Mouse (Mus musculus) olfactory bulb, adult 2 months (tissue): Measurements from ENCODE around the gene Cxcr6. TPM values are rescaled to one million over a fixed set of nuclear protein-coding genes. Genes with fewer than 3 reads are reported as not detected.

ENCODE experiments used
- H3K27ac ChIP-seq: fragments of 200-500 bp; 2 replicates; pipeline ENCODE4 v1.5.1; 2012; ENCODE audit warnings: low read depth, low read length; ENCODE audit not compliant: insufficient read depth
- H3K4me1 ChIP-seq: fragments of 200-500 bp; 2 replicates; pipeline ENCODE4 v1.6.1; 2012; ENCODE audit warnings: low read length; ENCODE audit not compliant: control insufficient read depth, insufficient read depth
- H3K4me3 ChIP-seq: fragments of 200-500 bp; 2 replicates; pipeline ENCODE4 v1.5.1; 2012; ENCODE audit warnings: mild to moderate bottlenecking, low read depth, low read length, moderate library complexity; ENCODE audit not compliant: insufficient read depth
- CTCF ChIP-seq: fragments of 200-500 bp; IDR thresholded peaks from 2 replicates; pipeline ENCODE4 v1.5.1; 2012; ENCODE audit warnings: low read depth, mild to moderate bottlenecking, low read length, moderate library complexity; ENCODE audit not compliant: insufficient read depth
- POLR2A ChIP-seq: fragments of 200-500 bp; IDR thresholded peaks from 2 replicates; pipeline ENCODE4 v1.6.1; 2012; ENCODE audit warnings: mild to moderate bottlenecking, low read depth, low read length, moderate library complexity; ENCODE audit not compliant: insufficient read depth
- WGBS: fragments of 180-500 bp; shearing (Covaris S2); methylation state at CpG from one replicate; pipeline ENCODE4 v1.1.7; 2018; 5-methylcytosine and 5-hydroxymethylcytosine counted together
- polyA plus RNA-seq: library from polyadenylated mRNA; stranded (reverse); fragments of >200 nt; gene quantifications from 2 replicates; pipeline ENCODE4 v1.2.4, GENCODE M21; 2012; ENCODE audit warnings: low replicate concordance; ENCODE audit not compliant: missing spikeins, insufficient read depth, insufficient read length

Gene Cxcr6
- polyA plus RNA-seq = not detected in 2 replicates

DNA sequence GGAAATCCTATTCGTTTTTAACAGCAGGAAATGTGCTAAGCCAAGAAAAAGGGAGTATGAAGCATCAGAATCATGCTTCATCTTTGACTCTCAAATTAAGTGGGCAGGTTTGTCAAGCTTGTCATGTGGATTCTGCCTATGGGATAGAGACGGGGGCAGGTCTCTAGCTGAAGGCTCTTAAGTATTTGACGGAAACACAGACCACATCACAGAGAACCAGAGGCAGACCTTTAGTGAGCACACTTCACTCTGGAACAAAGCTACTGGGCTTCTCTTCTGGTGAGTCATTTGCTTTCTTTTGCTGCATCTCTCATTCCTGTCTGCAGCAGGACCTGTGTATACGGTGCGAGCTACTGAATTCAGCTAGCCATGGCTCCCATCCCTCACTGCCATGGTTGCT is at the start of gene Cxcr6:
TSS of gene Cxcr6 (plus strand) at position 209 of the 400 bp plus-strand sequence.
- TF ChIP-seq CTCF = no peak
- no peak for TF ChIP-seq POLR2A
- Histone ChIP-seq H3K4me3 (no peak within 1 kb of the TSS), H3K4me1 (no peaks in the 10 kb centered on the region), H3K27ac (no peak within 1 kb of the TSS)
- 90% methylated on average over 5 of the region's 5 CpGs for WGBS

DNA sequence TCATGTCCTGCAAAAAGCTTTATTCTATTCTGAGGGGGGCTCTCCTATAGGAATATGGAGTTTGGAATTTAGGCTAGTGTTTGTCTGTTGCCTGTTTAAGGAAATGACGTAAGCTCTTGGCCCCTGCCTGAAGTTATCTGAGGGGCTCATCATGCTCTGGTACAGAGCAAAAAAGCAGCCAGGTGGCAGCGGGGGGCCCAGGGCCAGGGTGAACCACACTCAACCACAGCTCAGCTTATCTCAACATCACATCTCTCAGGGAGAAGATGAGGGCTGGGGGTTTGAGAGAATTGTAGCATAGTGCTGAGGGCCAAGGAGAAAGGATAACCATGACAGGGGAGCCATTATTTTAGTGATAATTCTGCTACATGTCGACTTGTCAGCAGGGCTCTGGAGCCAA is 49.5 kb upstream of the Cxcr6 start:
- H3K27ac ChIP-seq = no peak overlapping the region
- no peaks in the 10 kb centered on the region for H3K4me1 ChIP-seq
- TF ChIP-seq CTCF (no peak), POLR2A (no peak)
- 84% methylated on average over 3 of the region's 3 CpGs for WGBS
- no peak overlapping the region for H3K4me3 ChIP-seq

DNA sequence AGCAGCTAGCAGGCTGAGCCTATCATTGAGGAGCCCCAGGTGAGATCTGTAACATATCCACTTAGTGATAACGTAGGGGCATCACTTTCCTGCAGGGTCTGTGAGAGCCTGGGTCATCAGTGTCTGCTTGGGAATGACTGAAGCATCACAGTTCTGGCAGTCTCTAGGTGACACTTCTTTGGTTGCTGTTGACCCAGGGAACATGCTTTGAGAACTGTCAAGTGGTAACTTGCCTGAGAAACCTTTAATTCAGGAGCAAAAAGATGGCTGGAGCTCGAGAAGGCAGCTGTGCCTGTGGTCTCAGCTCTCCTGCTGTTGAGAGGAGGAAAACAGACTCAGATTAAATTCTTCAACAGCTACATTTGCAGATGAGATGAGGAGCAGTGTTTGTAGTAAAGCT is 48.9 kb upstream of the Cxcr6 start:
- no peak for TF ChIP-seq POLR2A
- no peak for TF ChIP-seq CTCF
- 54% methylated on average over 2 of the region's 2 CpGs for WGBS
- Histone ChIP-seq H3K4me3 (no peak overlapping the region), H3K27ac (no peak overlapping the region), H3K4me1 (no peaks in the 10 kb centered on the region)

DNA sequence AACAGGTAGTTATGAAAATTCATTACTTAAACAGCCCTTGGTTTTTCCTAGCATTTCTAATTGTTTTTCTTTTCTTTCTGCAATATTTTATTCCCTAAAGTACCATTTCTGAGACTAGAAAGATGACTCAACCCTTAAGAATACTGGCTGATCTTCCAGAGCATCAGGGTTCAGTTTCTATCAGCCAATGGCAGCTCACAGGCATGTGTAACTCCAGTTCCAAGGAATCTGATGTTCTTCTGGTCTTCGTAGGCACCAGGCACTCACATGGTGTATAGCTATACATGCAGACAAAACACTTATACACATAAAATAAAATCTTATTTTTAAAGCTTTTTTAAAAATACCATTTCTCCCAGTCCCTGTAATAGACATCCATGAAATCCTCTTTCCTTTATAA is 48.1 kb upstream of the Cxcr6 start:
- Histone ChIP-seq H3K27ac (no peak overlapping the region), H3K4me3 (no peak overlapping the region), H3K4me1 (no peaks in the 10 kb centered on the region)
- WGBS = 90% methylated on average over 1 of the region's 1 CpGs
- no peak for TF ChIP-seq CTCF
- TF ChIP-seq POLR2A = no peak

DNA sequence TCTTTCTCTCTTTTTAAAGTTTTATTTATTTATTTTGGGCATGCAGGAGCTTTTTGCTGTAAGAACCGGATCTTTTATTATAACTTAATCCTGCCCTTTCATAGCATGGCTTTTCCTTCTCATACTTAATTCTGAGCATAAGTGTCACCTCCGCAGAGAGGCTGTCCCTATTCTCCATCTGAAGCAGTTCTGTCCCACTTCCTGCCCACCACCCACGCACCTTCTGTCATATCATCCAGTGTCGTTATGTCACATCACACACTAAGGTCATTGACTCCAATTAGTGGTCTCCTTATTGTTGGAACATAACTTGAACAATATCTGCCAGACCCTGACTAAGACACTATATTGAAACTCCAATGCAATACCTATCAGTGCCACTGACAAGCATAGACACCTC is 47.6 kb upstream of the Cxcr6 start:
- Histone ChIP-seq H3K4me3 (no peak overlapping the region), H3K27ac (no peak overlapping the region), H3K4me1 (no peaks in the 10 kb centered on the region)
- WGBS = 76% methylated on average over 4 of the region's 4 CpGs
- no peak for TF ChIP-seq CTCF
- TF ChIP-seq POLR2A = no peak

DNA sequence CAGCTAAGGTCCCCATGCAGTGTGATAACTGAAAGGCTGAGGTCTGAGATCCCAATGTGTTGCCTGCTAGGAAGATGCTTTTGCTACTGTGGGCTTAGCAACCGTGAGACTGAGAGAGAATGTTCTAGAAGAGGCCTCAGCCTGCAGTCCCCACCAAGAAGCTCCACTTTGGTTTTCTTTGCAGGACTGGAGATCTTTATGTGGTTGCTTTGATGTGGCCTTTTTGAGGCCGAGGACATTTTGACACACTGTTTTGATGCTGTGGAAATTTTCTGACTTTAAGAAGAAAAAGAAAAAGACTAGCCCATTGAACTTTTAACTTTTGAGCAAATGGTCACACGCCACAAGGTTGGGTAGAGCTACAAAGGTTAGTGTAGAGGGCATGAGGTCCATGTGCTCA is 45.5 kb upstream of the Cxcr6 start:
- Histone ChIP-seq H3K27ac (no peak overlapping the region), H3K4me1 (no peaks in the 10 kb centered on the region), H3K4me3 (no peak overlapping the region)
- TF ChIP-seq POLR2A (no peak), CTCF (no peak)
- 90% methylated on average over 3 of the region's 3 CpGs for WGBS

DNA sequence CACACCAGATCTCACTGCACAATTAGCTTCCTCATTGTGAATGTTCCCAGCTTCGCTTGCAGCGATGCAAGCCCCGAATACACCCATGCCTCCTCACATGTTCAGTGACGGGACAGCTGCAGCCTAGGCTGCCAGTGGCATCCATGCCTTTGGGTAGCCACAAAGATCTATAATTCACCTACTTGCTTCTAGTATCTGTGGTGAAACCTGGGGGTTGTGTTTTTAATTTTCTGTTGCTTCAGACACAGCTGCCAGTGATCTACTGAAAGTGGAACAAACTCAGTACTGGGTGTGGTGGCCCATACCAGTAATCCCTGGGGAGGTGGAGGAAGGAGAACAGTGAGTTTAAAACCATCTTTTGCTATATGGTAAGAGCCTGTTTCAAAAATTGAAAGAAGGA is 43.4 kb upstream of the Cxcr6 start:
- 86% methylated on average over 4 of the region's 4 CpGs for WGBS
- Histone ChIP-seq H3K27ac (no peak overlapping the region), H3K4me3 (no peak overlapping the region), H3K4me1 (no peaks in the 10 kb centered on the region)
- TF ChIP-seq POLR2A = no peak
- no peak for TF ChIP-seq CTCF

DNA sequence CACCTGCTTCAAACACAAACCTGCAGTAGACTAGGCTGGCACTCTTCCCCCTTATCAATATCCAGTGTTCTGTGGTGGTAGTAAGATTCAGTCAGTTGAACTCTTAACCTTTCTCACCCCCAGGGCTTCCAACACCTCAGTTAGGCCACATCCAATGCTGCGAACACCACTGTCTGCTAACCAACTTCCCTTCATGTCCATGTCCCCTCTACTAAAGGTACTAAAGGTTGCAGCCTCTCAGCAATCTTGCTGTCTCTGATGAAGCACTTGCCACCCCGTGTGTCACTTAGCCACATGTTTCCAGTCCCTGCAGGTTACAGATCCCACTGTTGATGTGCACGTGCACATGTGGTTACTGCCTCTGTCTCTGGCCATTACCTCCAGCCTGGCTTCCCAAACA is 42.5 kb upstream of the Cxcr6 start:
- Histone ChIP-seq H3K27ac (no peak overlapping the region), H3K4me3 (no peak overlapping the region), H3K4me1 (no peaks in the 10 kb centered on the region)
- no peak for TF ChIP-seq POLR2A
- no peak for TF ChIP-seq CTCF
- WGBS = 91% methylated on average over 3 of the region's 3 CpGs

DNA sequence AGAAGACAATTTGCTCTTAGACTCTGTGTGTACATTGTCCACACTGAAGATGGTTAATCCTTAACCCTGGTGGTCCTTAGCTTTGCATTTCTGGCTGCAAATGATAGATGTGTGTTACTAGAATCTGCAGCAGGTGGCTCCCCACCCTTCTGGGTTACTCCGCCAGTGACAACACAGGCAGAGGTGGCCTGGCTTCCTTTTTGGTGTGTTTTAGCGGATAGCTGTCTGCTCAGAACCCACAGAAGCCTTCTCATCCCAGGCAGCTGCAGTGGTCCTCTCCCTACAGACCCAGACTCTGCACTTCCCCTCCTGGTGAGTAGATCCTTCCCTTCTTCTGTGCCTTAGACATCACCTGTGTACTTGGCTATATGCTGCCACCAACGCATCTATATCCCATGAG is 39.3 kb upstream of the Cxcr6 start:
- TF ChIP-seq POLR2A = no peak
- TF ChIP-seq CTCF = no peak
- no peak overlapping the region for H3K4me3 ChIP-seq
- no peaks in the 10 kb centered on the region for H3K4me1 ChIP-seq
- WGBS = 88% methylated on average over 3 of the region's 3 CpGs
- no peak overlapping the region for H3K27ac ChIP-seq

DNA sequence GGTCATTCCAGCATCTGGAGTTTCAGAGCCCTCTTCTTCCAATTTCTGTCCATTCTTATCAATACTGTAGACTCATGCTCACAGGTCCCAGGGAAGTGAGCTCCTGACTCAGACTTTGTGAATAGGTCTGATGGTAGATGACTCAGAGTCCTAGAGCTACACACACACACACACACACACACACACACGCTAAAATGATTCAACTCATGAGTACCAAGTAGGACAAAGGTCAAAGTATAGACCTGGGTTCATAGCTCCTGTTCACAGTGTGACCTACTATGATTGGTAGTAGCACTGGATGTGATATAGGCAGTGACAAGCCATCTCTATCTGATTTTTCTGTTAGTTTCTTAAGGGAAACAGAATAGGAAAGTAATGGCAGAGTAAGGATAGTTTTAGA is 37.8 kb upstream of the Cxcr6 start:
- 63% methylated on average over 1 of the region's 1 CpGs for WGBS
- TF ChIP-seq CTCF (no peak), POLR2A (no peak)
- H3K4me1 ChIP-seq = no peaks in the 10 kb centered on the region
- no peak overlapping the region for H3K4me3 ChIP-seq
- H3K27ac ChIP-seq = no peak overlapping the region
